Mouse (Mus musculus): ENCODE data around the gene Acacb. TPM values are rescaled to one million over a fixed set of nuclear protein-coding genes. Genes with fewer than 3 reads are reported as not detected.

Gene Acacb
- total RNA-seq, 2 experiments from 2014 or later = 138 to 166 TPM

DNA sequence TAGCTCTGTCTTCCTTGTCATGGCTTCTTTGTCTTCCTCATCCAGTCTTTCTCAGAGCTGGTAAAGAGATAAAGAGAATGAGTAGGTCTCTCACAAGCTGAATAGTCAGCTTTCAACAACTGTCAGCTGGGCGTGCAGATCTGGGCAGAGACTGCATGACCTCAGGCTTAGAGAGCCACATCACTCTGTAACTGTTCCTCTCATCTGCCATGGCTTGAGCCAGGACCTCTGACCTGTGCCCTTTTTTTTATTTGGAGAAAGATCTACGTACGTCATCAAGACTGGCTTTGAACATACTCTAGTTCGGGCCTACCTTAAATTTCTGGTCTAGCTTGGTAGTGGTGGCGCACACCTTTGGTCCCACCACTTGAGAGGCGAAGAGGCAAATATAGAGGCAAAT, 13.5 kb upstream of the Acacb start:
- DNase-seq = no peak
- intact Hi-C loops (cut with DNase I) = loop anchor here (2.0 kb wide), 1 partner anchor 46 kb away; no protein-coding TSS in a partner anchor

DNA sequence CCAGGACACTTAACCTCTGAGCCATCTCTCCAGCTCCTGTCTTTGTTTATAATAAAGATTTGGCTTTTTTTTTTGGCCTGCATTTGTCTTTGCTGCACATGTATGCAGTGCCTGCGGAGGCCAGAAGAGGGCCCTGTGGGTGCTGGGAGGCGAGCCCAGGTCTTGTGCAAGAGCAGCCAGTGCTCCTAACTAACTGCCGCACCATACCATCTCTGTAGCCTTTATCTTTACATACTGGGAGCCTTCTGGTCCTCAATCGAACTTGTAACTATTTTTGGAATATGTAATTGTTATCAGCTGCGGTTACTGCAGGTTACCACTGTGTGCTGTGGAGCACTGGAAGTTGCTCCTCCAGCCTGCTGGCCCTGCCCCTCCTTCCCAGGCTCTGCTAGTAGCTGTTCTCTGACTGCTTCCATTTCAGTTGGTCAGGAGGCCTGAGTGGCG, 12.2 kb upstream of the Acacb start:
- DNase-seq = peak; percentile 47 to 53
- intact Hi-C loops (cut with DNase I) = no loop called here

DNA sequence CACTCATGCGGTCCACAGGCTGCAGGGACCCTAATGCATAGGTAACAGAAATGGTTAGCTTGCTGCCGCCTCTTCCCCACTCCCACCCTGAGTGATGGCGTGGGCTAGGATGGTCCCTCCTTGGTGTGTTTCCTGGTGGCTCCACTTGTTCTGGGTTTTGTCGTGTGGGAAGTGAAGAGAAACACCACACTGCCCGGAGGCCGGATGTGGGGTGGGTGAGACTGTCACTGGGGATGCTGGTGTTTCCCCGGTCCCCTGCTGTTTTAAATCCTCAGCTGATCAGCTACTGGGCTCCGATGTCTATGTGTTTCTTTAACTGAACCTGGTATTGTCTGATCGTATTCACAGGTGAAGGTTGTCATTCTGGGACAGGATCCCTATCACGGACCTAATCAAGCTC, 10.8 kb upstream of the Acacb start:
- intact Hi-C loops (cut with DNase I) = no loop called here
- DNase-seq = no peak

DNA sequence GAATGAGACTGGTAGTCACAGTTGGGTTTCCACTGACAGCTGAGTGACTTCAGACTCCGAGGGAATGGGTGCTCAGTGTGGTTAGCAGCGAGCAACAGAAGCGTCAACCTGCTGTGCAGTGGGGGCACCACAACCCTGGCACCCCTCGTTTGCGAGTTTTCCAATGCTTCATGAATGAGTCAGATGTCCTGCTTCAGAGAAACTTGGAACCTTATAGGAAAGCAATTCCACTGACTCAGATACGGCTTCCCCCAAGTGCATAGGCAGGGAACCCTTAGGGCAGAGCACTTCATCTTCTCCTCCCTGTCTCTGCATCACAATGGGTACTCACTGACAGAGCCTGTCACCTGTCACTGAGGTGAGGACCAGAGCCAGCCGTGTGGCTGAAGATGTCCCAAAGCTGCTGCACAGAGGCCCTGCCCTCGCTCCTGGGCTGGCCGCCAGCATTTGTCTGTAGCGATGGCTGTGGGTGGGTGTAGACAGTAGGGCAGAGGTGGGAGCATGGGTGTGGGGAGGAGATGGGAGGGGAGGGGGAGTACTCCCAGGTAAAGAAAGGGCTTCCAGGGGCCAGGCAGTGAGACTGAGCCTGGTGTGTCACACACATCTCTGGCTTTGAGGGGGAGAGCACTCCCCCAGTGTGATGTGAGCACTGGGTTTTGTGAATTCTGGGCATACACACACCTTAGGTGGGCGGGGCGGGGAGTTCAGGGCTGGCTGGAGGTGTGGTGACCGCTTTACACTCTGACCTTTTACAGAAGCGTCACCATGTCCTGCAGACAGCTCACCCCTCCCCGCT, 8.7 kb upstream of the Acacb start:
- intact Hi-C loops (cut with DNase I) = no loop called here
- DNase-seq = no peak

DNA sequence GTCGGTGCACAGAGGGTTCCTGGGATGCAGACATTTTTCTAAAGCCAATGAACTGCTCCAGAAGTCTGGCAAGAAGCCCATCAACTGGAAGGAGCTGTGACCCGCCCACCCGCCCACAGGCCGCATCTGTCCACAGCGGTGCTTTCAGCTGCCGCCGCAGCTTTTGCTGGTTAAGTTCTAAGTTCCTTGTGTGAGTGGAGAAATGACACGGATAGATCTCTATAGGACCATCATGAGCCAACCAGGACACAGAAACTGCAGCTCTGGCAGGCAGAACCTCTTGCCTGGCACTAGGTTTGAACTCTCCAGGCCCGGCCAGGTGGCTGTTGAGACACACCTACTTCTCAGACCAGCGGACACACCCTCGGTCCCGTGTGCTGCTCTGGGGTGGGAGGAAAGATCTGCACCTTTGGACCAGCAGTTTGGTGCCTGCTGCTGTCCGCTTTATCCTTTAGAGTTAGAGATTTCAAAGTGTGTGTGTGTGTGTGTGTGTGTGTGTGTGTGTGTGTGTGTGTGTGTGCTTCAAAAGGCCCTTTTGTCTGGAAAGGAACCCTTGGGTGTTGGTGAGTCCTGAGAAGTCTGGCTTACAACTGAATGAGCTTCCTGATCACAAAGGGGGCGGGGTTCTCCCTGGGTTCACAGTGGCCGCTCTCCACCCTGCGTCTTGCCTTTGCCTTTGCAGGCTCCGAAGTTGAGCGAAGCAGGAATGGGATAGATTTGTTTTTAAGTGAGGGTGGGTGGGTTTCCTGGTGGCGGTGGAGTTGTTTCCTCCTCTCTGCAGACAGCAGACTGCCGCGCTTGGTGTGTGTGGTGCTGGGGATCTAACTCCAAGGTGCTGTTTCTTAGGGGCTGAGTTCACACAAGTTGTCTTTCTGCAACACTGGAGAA, 7.8 kb upstream of the Acacb start:
- no peak for DNase-seq
- intact Hi-C loops (cut with DNase I) = no loop called here

DNA sequence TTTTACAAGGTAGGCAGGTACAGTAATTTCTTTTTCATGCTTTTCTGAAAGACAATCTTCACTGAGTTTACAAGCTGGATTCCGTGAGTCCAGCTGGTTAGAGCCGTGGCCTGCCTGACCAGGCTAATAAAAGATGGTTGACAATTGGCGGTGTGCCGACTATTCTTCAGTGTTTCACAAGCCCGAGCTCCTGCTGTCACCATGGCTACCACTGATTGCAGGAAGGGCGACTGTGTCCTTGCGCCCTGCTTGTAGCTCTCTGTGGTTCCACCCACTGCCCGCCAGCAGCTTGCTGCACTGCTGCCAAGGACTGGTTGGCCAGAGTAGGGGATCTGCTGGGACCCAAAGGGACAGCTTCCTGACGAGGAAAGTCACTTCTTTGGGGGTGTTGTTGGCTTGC, 7.2 kb upstream of the Acacb start:
- intact Hi-C loops (cut with DNase I) = no loop called here
- DNase-seq = peak; percentile 45 to 62

DNA sequence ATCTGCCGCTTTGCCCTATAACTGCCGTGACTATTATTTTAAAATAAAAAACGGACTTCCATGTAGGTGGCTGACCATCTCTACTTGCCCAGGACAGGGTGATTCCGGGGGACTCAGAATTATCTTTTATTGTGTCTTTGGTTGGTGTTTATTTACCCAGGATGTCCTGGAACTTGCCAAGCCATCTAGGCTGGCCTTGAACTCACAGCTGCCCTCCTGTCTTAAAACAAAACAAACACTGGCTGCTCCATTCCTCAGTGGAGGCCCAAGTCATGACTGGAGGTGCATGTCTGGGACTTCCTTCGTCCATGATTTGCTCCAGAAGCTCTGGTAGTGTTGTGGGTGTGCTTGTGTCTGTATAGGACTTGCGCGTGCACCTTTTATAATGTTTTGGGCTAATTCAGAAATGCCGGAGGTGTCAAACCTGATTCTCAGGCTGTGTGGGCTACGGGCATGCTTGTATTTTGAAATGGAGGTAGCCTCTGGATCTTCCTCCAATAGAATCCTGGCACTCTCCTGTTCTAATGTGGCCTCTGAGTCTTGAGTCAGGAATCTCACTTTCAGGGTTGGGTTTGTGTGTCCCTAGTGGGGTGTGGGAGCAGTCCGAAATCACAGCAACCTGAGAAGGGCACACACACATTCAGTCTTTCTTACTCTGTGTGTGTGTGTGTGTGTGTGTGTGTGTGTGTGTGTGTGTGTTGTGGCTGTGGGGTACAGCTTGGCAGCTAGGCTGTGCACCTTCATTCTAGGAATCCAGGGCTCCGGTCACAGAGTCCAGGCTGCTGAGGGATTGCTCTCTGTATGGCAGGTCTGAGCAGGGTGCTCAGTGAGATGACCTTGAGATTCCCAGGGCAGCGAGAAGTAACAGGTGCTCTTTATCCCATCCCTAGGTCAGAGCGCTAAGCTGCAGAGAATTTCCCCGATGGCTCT, 973 bp downstream of the Acacb start:
- intact Hi-C loops (cut with DNase I) = no loop called here
- no peak for DNase-seq

DNA sequence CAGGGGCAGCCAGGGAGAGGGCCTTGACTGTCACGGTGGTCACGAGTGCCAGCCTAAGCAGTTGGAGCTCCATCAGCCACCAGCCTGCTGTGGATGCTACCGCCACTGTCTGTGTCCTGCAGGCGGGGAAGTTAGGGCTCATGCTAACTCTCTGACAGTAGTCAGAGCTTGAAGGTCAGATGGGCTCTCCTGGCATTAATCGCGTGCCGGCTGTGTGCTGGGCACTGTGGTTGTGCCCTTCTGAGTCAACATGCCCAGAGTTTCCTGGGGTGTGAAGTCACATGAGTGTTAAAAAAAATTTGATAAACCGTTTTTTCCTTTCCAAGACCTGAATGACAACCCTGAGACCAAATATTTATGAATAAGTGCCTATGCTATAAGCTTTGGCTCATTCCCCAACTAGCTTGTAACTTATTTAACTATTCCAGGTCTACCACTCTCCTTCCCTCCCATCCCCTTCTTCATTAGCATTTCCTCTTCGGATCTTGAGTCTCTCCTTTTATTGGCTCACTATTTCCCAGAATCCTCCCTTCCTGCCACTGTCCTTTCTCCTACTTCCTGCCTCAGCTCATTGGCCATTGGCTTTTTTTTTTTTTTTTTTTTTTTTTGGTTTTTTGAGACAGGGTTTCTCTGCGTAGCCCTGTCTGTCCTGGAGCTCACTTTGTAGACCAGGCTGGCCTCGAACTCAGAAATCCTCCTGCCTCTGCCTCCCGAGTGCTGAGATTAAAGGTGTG, 6.2 kb downstream of the Acacb start:
- DNase-seq = no peak
- intact Hi-C loops (cut with DNase I) = no loop called here

DNA sequence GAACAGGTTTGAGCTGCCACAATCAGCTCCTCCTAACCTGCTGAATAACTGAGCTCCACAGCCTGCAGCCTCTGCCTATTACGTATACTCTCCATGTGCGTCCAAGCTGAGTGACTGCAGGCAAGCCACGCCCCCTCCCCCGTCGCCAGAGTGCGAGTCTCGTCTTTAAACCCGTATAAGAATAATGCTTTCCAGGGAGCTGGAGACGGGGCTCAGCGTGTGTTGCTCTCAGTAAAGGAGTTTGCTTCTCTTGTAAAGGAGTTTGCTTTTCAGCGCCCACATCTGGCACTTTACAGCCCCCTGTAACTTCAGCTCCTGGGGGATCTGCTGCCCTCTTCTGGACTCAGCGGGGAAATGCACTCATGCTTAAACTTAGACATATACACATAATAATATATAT, 7.2 kb downstream of the Acacb start:
- intact Hi-C loops (cut with DNase I) = no loop called here
- no peak for DNase-seq

DNA sequence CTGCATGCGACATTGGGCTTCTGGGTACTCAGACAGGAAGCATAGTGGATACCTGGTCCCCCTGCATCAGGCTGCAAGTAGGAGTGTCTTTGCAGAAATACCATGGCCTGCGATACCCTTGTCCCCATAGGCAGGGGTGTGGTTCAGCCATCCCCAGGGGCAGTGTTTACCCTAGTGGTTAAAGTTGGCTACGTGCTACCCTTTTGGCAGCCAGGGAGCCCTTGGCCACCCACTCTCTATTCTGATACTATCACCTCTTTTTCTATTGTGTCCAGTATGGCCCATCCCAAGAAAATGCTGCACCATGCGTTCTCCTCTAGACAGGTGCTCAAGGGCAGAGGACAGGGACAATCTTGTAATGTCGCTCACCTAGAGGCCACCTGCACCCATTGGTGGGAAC, 8.4 kb downstream of the Acacb start:
- DNase-seq = no peak
- intact Hi-C loops (cut with DNase I) = no loop called here

DNA sequence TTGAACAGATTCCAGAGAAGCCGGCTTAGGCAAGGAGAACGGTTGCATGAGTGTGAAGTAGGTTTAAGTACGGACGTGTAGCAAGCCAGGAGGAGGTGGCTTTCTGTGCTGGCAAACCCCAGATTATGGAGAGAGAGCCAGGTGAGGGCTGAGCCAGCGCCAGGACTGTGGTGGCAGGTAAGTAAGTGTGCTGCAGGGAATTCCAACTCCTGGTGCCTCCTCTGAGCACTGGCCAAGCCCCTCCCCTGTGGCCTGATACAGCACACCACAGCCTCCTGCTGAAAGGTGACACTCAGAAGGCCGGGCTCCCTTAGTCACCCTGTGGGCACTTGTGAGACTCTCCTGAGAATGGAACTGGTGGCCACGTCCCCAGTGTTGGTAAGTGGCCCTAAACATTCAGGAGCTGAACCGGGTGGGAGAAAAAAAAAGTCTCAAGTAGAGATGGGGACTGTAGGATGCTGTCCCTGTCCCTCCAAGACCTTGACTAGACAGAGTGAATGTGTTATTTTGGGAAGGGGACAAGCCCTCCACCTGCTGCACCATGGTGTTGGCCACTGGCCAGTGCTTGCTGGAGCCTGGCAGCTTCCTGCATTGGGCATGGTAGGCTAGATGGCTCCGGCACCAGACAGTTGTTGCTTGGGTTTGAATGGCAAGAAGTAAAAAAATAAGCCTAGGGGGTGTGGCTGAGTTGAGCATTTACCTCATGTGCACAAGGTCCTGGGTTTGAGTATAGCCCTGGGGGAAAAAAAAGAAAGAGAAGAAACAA, 9.0 kb downstream of the Acacb start:
- intact Hi-C loops (cut with DNase I) = no loop called here
- DNase-seq = peak in 1 of 2 experiments; percentile 57

DNA sequence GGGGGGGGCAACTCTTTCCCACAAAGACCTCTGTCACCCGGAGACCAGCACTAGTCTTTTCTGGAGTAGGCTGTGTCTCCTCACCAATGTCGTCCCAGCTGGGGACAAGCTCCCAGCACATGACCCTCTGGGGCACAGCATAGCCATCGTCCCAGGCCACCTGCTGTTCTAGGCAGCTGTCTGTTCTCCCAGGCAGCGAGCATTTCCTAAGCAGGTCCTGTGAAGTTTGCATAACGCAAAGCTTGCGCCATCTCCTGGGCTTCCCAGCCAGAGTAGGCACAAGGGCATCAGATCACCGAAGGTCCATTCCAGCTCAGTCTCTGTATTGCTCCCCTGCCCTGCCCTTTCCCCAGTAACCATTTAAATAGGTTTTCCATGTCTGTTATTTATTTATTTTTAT, 10.9 kb downstream of the Acacb start:
- no peak for DNase-seq
- intact Hi-C loops (cut with DNase I) = no loop called here

DNA sequence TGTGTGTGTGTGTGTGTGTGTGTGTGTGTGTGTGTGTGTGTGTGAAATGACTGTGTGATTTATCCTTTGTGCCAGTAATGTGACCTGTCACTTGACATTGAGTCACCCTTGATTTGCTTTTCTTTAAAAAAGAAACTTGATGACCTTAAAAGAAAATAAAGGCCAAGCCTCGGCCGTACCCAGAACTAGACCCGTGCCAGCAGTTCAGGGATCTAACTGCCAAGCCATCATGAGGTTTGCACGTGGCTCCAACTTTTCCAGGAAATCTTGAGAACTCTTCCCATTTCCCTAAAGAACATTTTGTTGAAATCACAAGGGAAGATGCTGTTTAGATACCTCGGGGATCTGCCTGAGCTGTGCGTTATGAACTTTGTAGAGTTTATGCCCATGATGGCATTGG, 15.1 kb downstream of the Acacb start:
- intact Hi-C loops (cut with DNase I) = no loop called here
- DNase-seq = no peak

DNA sequence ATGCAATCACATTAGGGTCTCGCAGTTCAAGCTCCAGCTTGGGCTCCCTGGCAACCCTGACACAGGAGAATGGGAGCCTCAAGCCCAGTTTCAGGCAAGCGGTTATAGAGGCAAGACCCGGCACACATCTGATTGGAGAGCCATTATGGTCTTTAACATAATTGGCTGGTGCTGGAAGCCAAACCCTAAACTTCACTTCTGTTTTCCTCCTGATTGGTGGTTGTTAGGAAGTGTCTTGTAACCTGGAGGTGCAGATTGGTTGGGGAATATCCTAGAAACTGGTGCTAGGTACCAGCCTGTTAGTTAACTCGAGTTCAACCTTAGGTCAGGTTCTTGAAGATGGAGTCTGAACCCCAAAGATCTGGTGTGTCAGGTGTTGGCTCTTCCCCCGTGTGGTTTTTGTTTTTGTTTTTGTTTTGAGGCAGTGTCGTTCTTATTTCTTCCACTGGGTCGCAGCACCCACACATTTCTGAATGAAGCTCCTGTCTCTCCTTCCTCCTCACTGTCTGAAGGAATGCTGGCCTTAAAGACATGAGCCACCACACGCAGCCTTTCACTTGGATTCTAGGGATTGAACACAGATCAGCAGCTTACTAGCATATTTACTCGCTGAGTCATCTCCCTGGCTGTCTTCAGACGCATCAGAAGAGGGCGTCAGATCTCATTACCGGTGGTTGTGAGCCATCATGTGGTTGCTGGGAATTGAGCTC, 15.9 kb downstream of the Acacb start:
- intact Hi-C loops (cut with DNase I) = no loop called here
- DNase-seq = no peak

DNA sequence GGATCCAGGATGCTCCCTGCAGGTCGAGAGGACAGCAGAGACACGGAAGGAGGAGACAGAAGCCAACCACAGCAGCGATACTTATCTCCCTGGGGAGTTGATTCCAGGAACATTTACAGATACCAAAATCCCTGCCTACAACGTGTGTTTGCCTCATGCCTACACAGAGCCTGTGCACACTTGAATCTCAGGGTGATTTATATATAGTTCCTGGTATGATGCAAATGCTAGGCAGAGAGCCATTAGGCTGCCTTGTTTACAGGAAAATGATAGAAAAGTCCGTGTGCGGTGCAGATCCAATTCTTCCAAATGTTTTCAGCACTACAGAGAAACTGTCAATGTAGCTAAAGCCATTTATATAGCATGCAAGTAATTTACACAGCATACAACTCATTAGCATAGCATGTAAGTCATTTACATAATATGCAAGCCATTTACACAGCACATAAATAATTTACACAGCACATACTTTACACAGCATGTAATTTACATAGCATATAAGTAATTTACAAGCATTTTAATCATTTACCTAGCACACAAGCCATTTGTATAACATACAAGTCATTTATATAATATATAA, 16.9 kb downstream of the Acacb start:
- intact Hi-C loops (cut with DNase I) = no loop called here
- DNase-seq = no peak

DNA sequence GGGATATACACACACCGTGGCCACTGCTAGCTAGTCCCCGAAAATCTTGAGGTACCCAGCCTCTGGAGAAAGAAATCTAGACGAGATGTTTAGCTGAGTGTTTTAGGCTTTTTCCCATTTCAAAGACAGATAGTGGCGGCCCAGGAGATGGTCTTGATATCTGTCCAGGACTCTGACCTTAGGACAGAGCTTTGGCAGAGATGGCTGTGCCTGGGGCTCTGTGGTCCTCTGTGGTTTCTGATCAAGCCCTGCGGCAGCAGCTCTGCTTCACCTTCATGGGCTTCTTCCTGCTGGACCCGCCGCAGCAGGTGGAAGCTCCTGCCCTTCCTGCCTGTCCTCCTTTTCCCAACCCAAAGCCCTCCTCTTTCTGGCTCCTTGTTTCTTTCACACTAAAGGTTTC, 24.0 kb downstream of the Acacb start:
- no peak for DNase-seq
- intact Hi-C loops (cut with DNase I) = no loop called here

DNA sequence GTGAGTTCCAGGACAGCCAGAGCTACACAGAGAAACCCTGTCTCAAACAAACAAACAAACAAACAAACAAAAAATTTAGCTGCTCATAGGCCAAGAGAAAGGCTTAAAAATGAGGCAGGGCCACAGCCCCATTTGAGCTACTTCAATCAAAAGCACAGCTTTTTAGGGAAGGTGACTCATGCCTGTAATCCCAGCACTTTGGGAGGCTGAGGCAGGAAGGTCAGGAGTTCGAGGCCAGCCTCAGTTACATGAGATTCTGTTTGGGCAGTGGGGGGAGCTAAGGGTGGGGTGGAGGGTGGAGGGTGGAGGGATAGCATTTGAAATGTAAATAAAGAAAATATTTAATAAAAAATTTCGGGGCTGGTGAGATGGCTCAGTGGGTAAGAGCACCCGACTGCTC, 26.6 kb downstream of the Acacb start:
- DNase-seq = no peak
- intact Hi-C loops (cut with DNase I) = no loop called here

DNA sequence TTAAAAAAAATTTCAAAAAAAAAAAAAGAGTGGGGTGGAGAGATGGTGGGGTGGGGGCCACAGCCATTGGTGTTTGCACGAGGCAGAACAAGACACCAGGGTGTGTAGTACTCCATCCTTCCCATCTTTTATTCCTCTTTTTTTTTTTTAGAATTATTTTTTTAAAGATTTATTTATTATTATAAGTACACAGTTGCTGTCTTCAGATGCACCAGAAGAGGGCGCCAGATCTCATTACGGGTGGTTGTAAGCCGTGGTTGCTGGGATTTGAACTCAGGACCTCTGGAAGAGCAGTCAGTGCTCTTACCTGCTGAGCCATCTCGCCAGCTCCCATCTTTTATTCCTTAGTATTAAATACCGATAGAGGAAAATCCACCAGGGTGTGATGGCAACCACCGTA, 27.1 kb downstream of the Acacb start:
- DNase-seq = no peak
- intact Hi-C loops (cut with DNase I) = no loop called here
